Mouse (Mus musculus): ENCODE measurements around the gene Arid4b. TPM values are rescaled to one million over a fixed set of nuclear protein-coding genes. Genes with fewer than 3 reads are reported as not detected.

The Arid4b gene
- polyA plus RNA-seq, 1 experiment from 2014 or later = 113 TPM

GRCm38 (mm10) chr13:14065701-14066100 lies 2.7 kb downstream of the Arid4b start:
- H3K9ac ChIP-seq (ENCODE audit: low read depth, low read length) = no peak overlapping the region
- DNase-seq (ENCODE audit: low spot score) (no peak), ATAC-seq (ENCODE audit: low FRiP score) (no peak)
- H3K27me3 ChIP-seq (ENCODE audit: control insufficient read depth, insufficient read depth, low read length) = no peaks in the 10 kb centered on the region
- H3K9me3 ChIP-seq (ENCODE audit: control insufficient read depth, low read length) = no peaks in the 10 kb centered on the region
- no peak overlapping the region for H3K4me2 ChIP-seq (replicated peaks; ENCODE audit: low read depth, low read length)
- H3K27ac ChIP-seq (ENCODE audit: low read depth, low read length) = no peak overlapping the region
- WGBS = 75% methylated on average over 1 of the region's 1 CpGs
- H3K4me3 ChIP-seq (ENCODE audit: low read depth, low read length) = no peak overlapping the region
- no peaks in the 10 kb centered on the region for H3K36me3 ChIP-seq (ENCODE audit: control insufficient read depth, insufficient read depth, low read length)
- H3K4me1 ChIP-seq (replicated peaks; ENCODE audit: control insufficient read depth, insufficient read depth, low read length) = no peaks in the 10 kb centered on the region

GRCm38 (mm10) chr13:14068035-14068434 lies 5.0 kb downstream of the Arid4b start:
- H3K9me3 ChIP-seq (ENCODE audit: control insufficient read depth, low read length) = no peaks in the 10 kb centered on the region
- no peak overlapping the region for H3K4me3 ChIP-seq (ENCODE audit: low read depth, low read length)
- no peaks in the 10 kb centered on the region for H3K4me1 ChIP-seq (replicated peaks; ENCODE audit: control insufficient read depth, insufficient read depth, low read length)
- no peak overlapping the region for H3K27ac ChIP-seq (ENCODE audit: low read depth, low read length)
- no peaks in the 10 kb centered on the region for H3K27me3 ChIP-seq (ENCODE audit: control insufficient read depth, insufficient read depth, low read length)
- ATAC-seq (ENCODE audit: low FRiP score) (no peak), DNase-seq (ENCODE audit: low spot score) (no peak)
- no peak overlapping the region for H3K9ac ChIP-seq (ENCODE audit: low read depth, low read length)
- no peaks in the 10 kb centered on the region for H3K36me3 ChIP-seq (ENCODE audit: control insufficient read depth, insufficient read depth, low read length)
- H3K4me2 ChIP-seq (replicated peaks; ENCODE audit: low read depth, low read length) = no peak overlapping the region

GRCm38 (mm10) chr13:14069291-14069690 lies 6.3 kb downstream of the Arid4b start:
- Histone ChIP-seq H3K9ac (ENCODE audit: low read depth, low read length) (no peak overlapping the region), H3K4me3 (ENCODE audit: low read depth, low read length) (no peak overlapping the region), H3K4me2 (replicated peaks; ENCODE audit: low read depth, low read length) (no peak overlapping the region), H3K36me3 (ENCODE audit: control insufficient read depth, insufficient read depth, low read length) (no peaks in the 10 kb centered on the region), H3K27me3 (ENCODE audit: control insufficient read depth, insufficient read depth, low read length) (no peaks in the 10 kb centered on the region), H3K4me1 (replicated peaks; ENCODE audit: control insufficient read depth, insufficient read depth, low read length) (no peaks in the 10 kb centered on the region), H3K27ac (ENCODE audit: low read depth, low read length) (no peak overlapping the region), H3K9me3 (ENCODE audit: control insufficient read depth, low read length) (no peaks in the 10 kb centered on the region)
- 96% methylated on average over 1 of the region's 1 CpGs for WGBS
- ATAC-seq (ENCODE audit: low FRiP score) (no peak), DNase-seq (ENCODE audit: low spot score) (no peak)

- Histone ChIP-seq H3K4me1 (replicated peaks; ENCODE audit: control insufficient read depth, insufficient read depth, low read length) (no peaks in the 10 kb centered on the region), H3K36me3 (ENCODE audit: control insufficient read depth, insufficient read depth, low read length) (no peaks in the 10 kb centered on the region), H3K27me3 (ENCODE audit: control insufficient read depth, insufficient read depth, low read length) (no peaks in the 10 kb centered on the region), H3K4me3 (ENCODE audit: low read depth, low read length) (no peak overlapping the region), H3K4me2 (replicated peaks; ENCODE audit: low read depth, low read length) (no peak overlapping the region), H3K9me3 (ENCODE audit: control insufficient read depth, low read length) (no peaks in the 10 kb centered on the region), H3K27ac (ENCODE audit: low read depth, low read length) (no peak overlapping the region), H3K9ac (ENCODE audit: low read depth, low read length) (no peak overlapping the region)
- ATAC-seq (ENCODE audit: low FRiP score) = no peak
- 93% methylated on average over 1 of the region's 1 CpGs for WGBS
- DNase-seq (ENCODE audit: low spot score) = no peak
Measured at GRCm38 (mm10) chr13:14074371-14074770, 11.3 kb downstream of the Arid4b start.

DNA sequence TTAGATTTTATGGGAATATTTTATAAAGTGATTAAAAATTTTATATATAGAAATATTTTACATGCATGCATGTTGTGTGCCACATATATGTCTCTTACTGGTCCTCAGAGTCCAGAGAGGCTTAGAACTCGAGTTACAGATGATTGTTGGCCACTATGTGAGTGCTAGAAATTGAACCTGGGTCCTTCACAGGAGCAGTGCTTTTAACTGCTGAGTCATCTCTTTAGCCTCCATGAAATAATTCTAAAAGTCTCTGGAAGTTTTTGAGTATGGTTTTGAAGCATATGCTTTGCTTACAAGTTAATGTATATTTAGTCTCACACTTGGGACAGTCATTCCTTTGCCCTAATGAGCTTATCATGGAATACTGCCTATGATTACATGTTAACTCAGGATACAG lies 12.3 kb downstream of the Arid4b start:
- Histone ChIP-seq H3K36me3 (ENCODE audit: control insufficient read depth, insufficient read depth, low read length) (no peaks in the 10 kb centered on the region), H3K27ac (ENCODE audit: low read depth, low read length) (no peak overlapping the region), H3K9ac (ENCODE audit: low read depth, low read length) (no peak overlapping the region), H3K4me2 (replicated peaks; ENCODE audit: low read depth, low read length) (no peak overlapping the region), H3K4me3 (ENCODE audit: low read depth, low read length) (no peak overlapping the region), H3K9me3 (ENCODE audit: control insufficient read depth, low read length) (no peaks in the 10 kb centered on the region), H3K27me3 (ENCODE audit: control insufficient read depth, insufficient read depth, low read length) (no peaks in the 10 kb centered on the region), H3K4me1 (replicated peaks; ENCODE audit: control insufficient read depth, insufficient read depth, low read length) (no peaks in the 10 kb centered on the region)
- ATAC-seq (ENCODE audit: low FRiP score) = no peak
- no peak for DNase-seq (ENCODE audit: low spot score)
- WGBS = 88% methylated on average over 1 of the region's 1 CpGs

GRCm38 (mm10) chr13:14088669-14089068 lies 25.6 kb downstream of the Arid4b start:
- ATAC-seq (ENCODE audit: low FRiP score) (no peak), DNase-seq (ENCODE audit: low spot score) (no peak)
- no peak overlapping the region for H3K27ac ChIP-seq (ENCODE audit: low read depth, low read length)
- H3K27me3 ChIP-seq (ENCODE audit: control insufficient read depth, insufficient read depth, low read length) = no peaks in the 10 kb centered on the region
- H3K36me3 ChIP-seq (ENCODE audit: control insufficient read depth, insufficient read depth, low read length) = no peaks in the 10 kb centered on the region
- H3K9me3 ChIP-seq (ENCODE audit: control insufficient read depth, low read length) = no peaks in the 10 kb centered on the region
- H3K4me2 ChIP-seq (replicated peaks; ENCODE audit: low read depth, low read length) = no peak overlapping the region
- H3K4me1 ChIP-seq (replicated peaks; ENCODE audit: control insufficient read depth, insufficient read depth, low read length) = no peaks in the 10 kb centered on the region
- H3K9ac ChIP-seq (ENCODE audit: low read depth, low read length) = no peak overlapping the region
- no peak overlapping the region for H3K4me3 ChIP-seq (ENCODE audit: low read depth, low read length)
- 96% methylated on average over 1 of the region's 1 CpGs for WGBS

DNA sequence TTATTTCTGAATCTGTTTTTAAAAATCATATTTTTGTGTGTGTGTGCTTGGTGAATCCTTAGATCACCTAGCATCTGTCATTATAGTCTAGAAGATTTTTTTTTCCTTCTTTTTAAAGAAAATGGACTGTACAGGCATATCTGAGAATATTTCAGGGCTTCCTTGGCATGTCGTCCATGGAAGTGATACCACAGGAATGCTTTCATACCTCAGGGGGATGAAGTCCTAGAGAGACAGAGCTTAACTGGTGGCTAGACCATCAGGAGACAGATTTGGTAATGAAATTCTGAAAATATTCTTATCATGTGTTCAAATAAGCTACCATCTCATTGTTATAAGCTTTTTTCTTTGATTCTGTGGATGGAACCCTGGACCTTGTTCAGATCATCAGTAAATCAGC lies 40.0 kb downstream of the Arid4b start:
- Histone ChIP-seq H3K4me1 (replicated peaks; ENCODE audit: control insufficient read depth, insufficient read depth, low read length) (no peaks in the 10 kb centered on the region), H3K4me3 (ENCODE audit: low read depth, low read length) (no peak overlapping the region), H3K36me3 (ENCODE audit: control insufficient read depth, insufficient read depth, low read length) (no peaks in the 10 kb centered on the region), H3K4me2 (replicated peaks; ENCODE audit: low read depth, low read length) (no peak overlapping the region), H3K27me3 (ENCODE audit: control insufficient read depth, insufficient read depth, low read length) (no peaks in the 10 kb centered on the region), H3K27ac (ENCODE audit: low read depth, low read length) (no peak overlapping the region), H3K9me3 (ENCODE audit: control insufficient read depth, low read length) (no peaks in the 10 kb centered on the region), H3K9ac (ENCODE audit: low read depth, low read length) (no peak overlapping the region)
- 83% methylated on average over 1 of the region's 1 CpGs for WGBS
- ATAC-seq (ENCODE audit: low FRiP score) (no peak), DNase-seq (ENCODE audit: low spot score) (no peak)

- no peaks in the 10 kb centered on the region for H3K9me3 ChIP-seq (ENCODE audit: control insufficient read depth, low read length)
- DNase-seq (ENCODE audit: low spot score) = no peak
- no peak overlapping the region for H3K4me3 ChIP-seq (ENCODE audit: low read depth, low read length)
- no peak overlapping the region for H3K9ac ChIP-seq (ENCODE audit: low read depth, low read length)
- ATAC-seq (ENCODE audit: low FRiP score) = no peak
- no peaks in the 10 kb centered on the region for H3K27me3 ChIP-seq (ENCODE audit: control insufficient read depth, insufficient read depth, low read length)
- H3K27ac ChIP-seq (ENCODE audit: low read depth, low read length) = no peak overlapping the region
- 86% methylated on average over 2 of the region's 2 CpGs for WGBS
- no peaks in the 10 kb centered on the region for H3K4me1 ChIP-seq (replicated peaks; ENCODE audit: control insufficient read depth, insufficient read depth, low read length)
- H3K4me2 ChIP-seq (replicated peaks; ENCODE audit: low read depth, low read length) = no peak overlapping the region
- no peaks in the 10 kb centered on the region for H3K36me3 ChIP-seq (ENCODE audit: control insufficient read depth, insufficient read depth, low read length)
Measured at GRCm38 (mm10) chr13:14110154-14110873, 47.3 kb downstream of the Arid4b start.

GRCm38 (mm10) chr13:14111146-14111545 lies 48.1 kb downstream of the Arid4b start:
- H3K4me1 ChIP-seq (replicated peaks; ENCODE audit: control insufficient read depth, insufficient read depth, low read length) = no peaks in the 10 kb centered on the region
- no peaks in the 10 kb centered on the region for H3K9me3 ChIP-seq (ENCODE audit: control insufficient read depth, low read length)
- WGBS = 85% methylated on average over 1 of the region's 1 CpGs
- no peak overlapping the region for H3K4me3 ChIP-seq (ENCODE audit: low read depth, low read length)
- DNase-seq (ENCODE audit: low spot score) (no peak), ATAC-seq (ENCODE audit: low FRiP score) (no peak)
- H3K27me3 ChIP-seq (ENCODE audit: control insufficient read depth, insufficient read depth, low read length) = no peaks in the 10 kb centered on the region
- H3K9ac ChIP-seq (ENCODE audit: low read depth, low read length) = no peak overlapping the region
- no peak overlapping the region for H3K4me2 ChIP-seq (replicated peaks; ENCODE audit: low read depth, low read length)
- no peaks in the 10 kb centered on the region for H3K36me3 ChIP-seq (ENCODE audit: control insufficient read depth, insufficient read depth, low read length)
- H3K27ac ChIP-seq (ENCODE audit: low read depth, low read length) = no peak overlapping the region
